In genomic region chr2:103566713-103567521, GRCm38 (mm10) we compare ENCODE assay signal across 8 mouse cellular contexts. TPM values are rescaled to one million over a fixed set of nuclear protein-coding genes. Genes with fewer than 3 reads are reported as not detected.
DNase-seq lines count a peak whose midpoint lies in the region; ATAC-seq lines count a peak whose summit lies in the region.

No protein-coding gene starts in this region.

- peak overlapping the region; percentile 99 for H3K4me2 ChIP-seq in hindbrain, embryonic 14.5 days (replicated peaks)

- peak overlapping the region; percentile 59; the same call in 1 of the 2 replicates for H3K27ac ChIP-seq in hindbrain, embryonic 14.5 days

- H3K9ac ChIP-seq in hindbrain, embryonic 14.5 days = peak overlapping the region; percentile 70

- H3K36me3 ChIP-seq in hindbrain, embryonic 14.5 days (replicated peaks; ENCODE audit: control insufficient read depth, insufficient read depth) = no peaks in the 10 kb centered on the region

- peak overlapping the region; percentile 75 for H3K4me3 ChIP-seq in hindbrain, embryonic 14.5 days (replicated peaks; ENCODE audit: low read length)

- DNase-seq in NIH3T3 (ENCODE audit: low read depth) = peak; percentile 75
- DNase-seq in cerebellum, adult 9-10 months = peak; percentile 22
- DNase-seq in frontal cortex, postnatal 36 days (ENCODE audit: low spot score in 2 of 2) = peak; percentile 29 to 30
- DNase-seq in hindbrain, embryonic 14.5 days (ENCODE audit: low spot score) = peak; percentile 45
- DNase-seq in left cerebral cortex, adult 8-10 months (ENCODE audit: low spot score in 2 of 2) = peak; percentile 14 to 21
- peak; percentile 70 to 80 for DNase-seq in lung, postnatal 4 days
- peak; percentile 26 to 52 for DNase-seq in right cerebral cortex, adult 2 months (ENCODE audit: low spot score in 2 of 2)
- DNase-seq in urinary bladder, postnatal 36 days (ENCODE audit: low spot score in 2 of 2) = peak; percentile 46 to 52

- H3K9me3 ChIP-seq in hindbrain, embryonic 14.5 days (ENCODE audit: control insufficient read depth, low read length) = no peaks in the 10 kb centered on the region

- under 1% methylated on average over 79 of the region's 79 CpGs for WGBS in hindbrain, embryonic 14.5 days

- H3K4me1 ChIP-seq in hindbrain, embryonic 14.5 days (replicated peaks; ENCODE audit: control insufficient read depth, insufficient read depth, low read length) = peaks cover 43% of the 10 kb centered on the region

- peaks cover 19% of the 10 kb centered on the region for H3K27me3 ChIP-seq in hindbrain, embryonic 14.5 days (ENCODE audit: control insufficient read depth, insufficient read depth, low read length)

- peak; percentile 33 for ATAC-seq in hindbrain, embryonic 14.5 days (ENCODE audit: low FRiP score)

RNA-seq across cellular contexts. Expression of gene Abtb2, which starts 0.8 kb away (rescaled TPM):
- polyA plus RNA-seq in hindbrain, embryonic 14.5 days (2014; fragmentation: Nextera tagmentation; extraction: Ambion mirVana) = 10.5 and 11.9 TPM in 2 replicates
- 1 to 10 TPM; 8.2 to 9.0 (median 8.7) TPM for total RNA-seq in left cerebral cortex, adult 8-10 months (2022)

Comparison
In these comparisons a context has a peak if more than half of its experiments do, and no peak if none do; other contexts are left out.
1. Peak in every context shown above with its lines: DNase-seq, ATAC-seq, H3K4me3 ChIP-seq and H3K27ac ChIP-seq.
2. DNase-seq: peak in every context shown above with its lines; median percentile 75 in NIH3T3; 75 in lung, postnatal 4 days; 49 in urinary bladder, postnatal 36 days; 45 in hindbrain, embryonic 14.5 days; 39 in right cerebral cortex, adult 2 months; 30 in frontal cortex, postnatal 36 days; 22 in cerebellum, adult 9-10 months; 18 in left cerebral cortex, adult 8-10 months.